Mouse (Mus musculus) macrophage (primary cell): Measurements from ENCODE around the gene Zfp827. TPM values are rescaled to one million over a fixed set of nuclear protein-coding genes. Genes with fewer than 3 reads are reported as not detected.

Source experiments
- H3K27ac ChIP-seq: fragments of 350-480 bp; formaldehyde crosslinking; 2 replicates; pipeline ENCODE4 v1.9.0; 2021
- H3K36me3 ChIP-seq: fragments of 350-480 bp; formaldehyde crosslinking; 2 replicates; pipeline ENCODE4 v1.9.0; 2021; ENCODE audit errors: inconsistent target
- H3K4me3 ChIP-seq: fragments of 350-480 bp; formaldehyde crosslinking; 2 replicates; pipeline ENCODE4 v1.9.0; 2021; ENCODE audit errors: inconsistent target
- H3K79me2 ChIP-seq: fragments of 350-480 bp; formaldehyde crosslinking; 2 replicates; pipeline ENCODE4 v1.9.0; 2021; ENCODE audit errors: inconsistent target
- WGBS: methylation state at CpG from one replicate; pipeline ENCODE4 v1.1.7; 2026; ENCODE audit warnings: inconsistent platforms; ENCODE audit not compliant: missing documents; 5-methylcytosine and 5-hydroxymethylcytosine counted together
- polyA plus RNA-seq: library from polyadenylated mRNA; stranded (reverse); fragments of 250-400 nt; gene quantifications from 3 replicates; pipeline ENCODE4 v1.2.4, GENCODE M21; 2018; ENCODE audit warnings: inconsistent platforms

Zfp827 gene
- polyA plus RNA-seq, 1 experiment from 2014 or later, result 0.60 TPM

- Histone ChIP-seq H3K4me3 (no peak overlapping the region), H3K36me3 (no peaks in the 10 kb centered on the region), H3K79me2 (no peaks in the 10 kb centered on the region), H3K27ac (no peak overlapping the region)
- WGBS, result 93% methylated on average over 10 of the region's 10 CpGs
Measured at GRCm38 (mm10) chr8:79149880-79150279, 121.6 kb downstream of the Zfp827 start.

GRCm38 (mm10) chr8:79150544-79151192 lies 122.4 kb downstream of the Zfp827 start:
- Histone ChIP-seq H3K4me3 (no peak overlapping the region), H3K79me2 (no peaks in the 10 kb centered on the region), H3K27ac (no peak overlapping the region), H3K36me3 (no peaks in the 10 kb centered on the region)
- WGBS, result 62% methylated on average over 11 of the region's 11 CpGs

GRCm38 (mm10) chr8:79151644-79152043 lies 123.4 kb downstream of the Zfp827 start:
- H3K79me2 ChIP-seq, result no peaks in the 10 kb centered on the region
- H3K36me3 ChIP-seq, result no peaks in the 10 kb centered on the region
- 100% methylated on average over 4 of the region's 4 CpGs for whole genome bisulfite sequencing
- H3K4me3 ChIP-seq, result no peak overlapping the region
- no peak overlapping the region for H3K27ac ChIP-seq

- no peaks in the 10 kb centered on the region for H3K79me2 ChIP-seq
- no peak overlapping the region for H3K27ac ChIP-seq
- H3K36me3 ChIP-seq, result no peaks in the 10 kb centered on the region
- WGBS, result 86% methylated on average over 1 of the region's 1 CpGs
- H3K4me3 ChIP-seq, result no peak overlapping the region
Measured at GRCm38 (mm10) chr8:79153201-79153600, 125.0 kb downstream of the Zfp827 start.

- Histone ChIP-seq H3K27ac (no peak overlapping the region), H3K79me2 (no peaks in the 10 kb centered on the region), H3K36me3 (no peaks in the 10 kb centered on the region), H3K4me3 (no peak overlapping the region)
- WGBS, result 95% methylated on average over 4 of the region's 4 CpGs
Measured at GRCm38 (mm10) chr8:79153637-79154036, 125.4 kb downstream of the Zfp827 start.

GRCm38 (mm10) chr8:79155556-79156161 lies 127.4 kb downstream of the Zfp827 start:
- 96% methylated on average over 10 of the region's 10 CpGs for WGBS
- no peaks in the 10 kb centered on the region for H3K36me3 ChIP-seq
- H3K27ac ChIP-seq, result no peak overlapping the region
- H3K79me2 ChIP-seq, result no peaks in the 10 kb centered on the region
- no peak overlapping the region for H3K4me3 ChIP-seq

- no peaks in the 10 kb centered on the region for H3K36me3 ChIP-seq
- H3K4me3 ChIP-seq, result no peak overlapping the region
- 90% methylated on average over 4 of the region's 4 CpGs for WGBS
- H3K79me2 ChIP-seq, result no peaks in the 10 kb centered on the region
- no peak overlapping the region for H3K27ac ChIP-seq
Measured at GRCm38 (mm10) chr8:79157366-79157765, 129.1 kb downstream of the Zfp827 start.

GRCm38 (mm10) chr8:79158357-79158756 lies 130.1 kb downstream of the Zfp827 start:
- no peaks in the 10 kb centered on the region for H3K36me3 ChIP-seq
- H3K27ac ChIP-seq, result no peak overlapping the region
- H3K79me2 ChIP-seq, result no peaks in the 10 kb centered on the region
- 100% methylated on average over 2 of the region's 2 CpGs for WGBS
- no peak overlapping the region for H3K4me3 ChIP-seq

GRCm38 (mm10) chr8:79159397-79159796 lies 131.2 kb downstream of the Zfp827 start:
- H3K36me3 ChIP-seq, result no peaks in the 10 kb centered on the region
- no peak overlapping the region for H3K4me3 ChIP-seq
- no peaks in the 10 kb centered on the region for H3K79me2 ChIP-seq
- WGBS, result 68% methylated on average over 9 of the region's 9 CpGs
- no peak overlapping the region for H3K27ac ChIP-seq

- H3K36me3 ChIP-seq, result no peaks in the 10 kb centered on the region
- H3K27ac ChIP-seq, result no peak overlapping the region
- WGBS, result 77% methylated on average over 4 of the region's 4 CpGs
- no peak overlapping the region for H3K4me3 ChIP-seq
- H3K79me2 ChIP-seq, result no peaks in the 10 kb centered on the region
Measured at GRCm38 (mm10) chr8:79160302-79160701, 132.1 kb downstream of the Zfp827 start.

GRCm38 (mm10) chr8:79161172-79161778 lies 133.0 kb downstream of the Zfp827 start:
- 43% methylated on average over 4 of the region's 4 CpGs for WGBS
- H3K36me3 ChIP-seq, result no peaks in the 10 kb centered on the region
- H3K27ac ChIP-seq, result peak overlapping the region; percentile 81
- no peak overlapping the region for H3K4me3 ChIP-seq
- no peaks in the 10 kb centered on the region for H3K79me2 ChIP-seq

GRCm38 (mm10) chr8:79162533-79163308 lies 134.5 kb downstream of the Zfp827 start:
- no peaks in the 10 kb centered on the region for H3K79me2 ChIP-seq
- WGBS, result 18% methylated on average over 10 of the region's 10 CpGs
- H3K36me3 ChIP-seq, result no peaks in the 10 kb centered on the region
- H3K27ac ChIP-seq, result peak overlapping the region; percentile 81
- H3K4me3 ChIP-seq, result no peak overlapping the region

- WGBS, result no CpG with 5 or more reads among the region's 1 CpGs
- H3K36me3 ChIP-seq, result no peaks in the 10 kb centered on the region
Measured at GRCm38 (mm10) chr8:79164336-79164735, 136.1 kb downstream of the Zfp827 start.

GRCm38 (mm10) chr8:79165276-79165675 lies 137.0 kb downstream of the Zfp827 start:
- no peak overlapping the region for H3K27ac ChIP-seq
- H3K4me3 ChIP-seq, result no peak overlapping the region
- WGBS, result 96% methylated on average over 3 of the region's 3 CpGs
- H3K36me3 ChIP-seq, result no peaks in the 10 kb centered on the region
- H3K79me2 ChIP-seq, result no peaks in the 10 kb centered on the region

More at GRCm38 (mm10) chr8:79164336-79164735, 136.1 kb downstream of the Zfp827 start:
- H3K4me3 ChIP-seq, result no peak overlapping the region
- H3K27ac ChIP-seq, result no peak overlapping the region
- H3K79me2 ChIP-seq, result no peaks in the 10 kb centered on the region

GRCm38 (mm10) chr8:79173606-79174005 lies 145.4 kb downstream of the Zfp827 start:
- 87% methylated on average over 4 of the region's 4 CpGs for WGBS
- Histone ChIP-seq H3K36me3 (no peaks in the 10 kb centered on the region), H3K4me3 (no peak overlapping the region), H3K79me2 (no peaks in the 10 kb centered on the region), H3K27ac (no peak overlapping the region)
